Mouse (Mus musculus): ENCODE measurements around the gene Ficd. TPM values are rescaled to one million over a fixed set of nuclear protein-coding genes. Genes with fewer than 3 reads are reported as not detected.
A peak's percentile ranks its signal among the peaks of the same experiment; 100 is the strongest.
"Not testable (repeated sequence)": the region's sequence is repeated elsewhere in the genome, so short reads cannot be mapped to it uniquely, and the experiment has no call there.

The Ficd gene
- polyA plus RNA-seq, 1 experiment from 2014 or later: 6.8 TPM

GRCm38 (mm10) chr5:113781254-113781653 is 45.7 kb downstream of the Ficd start:
- TF ChIP-seq EP300 (IDR thresholded peaks at IDR 0.05) (no peak), CTCF (IDR thresholded peaks at IDR 0.05) (no peak)
- Histone ChIP-seq H3K4me2 (replicated peaks; ENCODE audit: low read depth, low read length) (no peak overlapping the region), H3K36me3 (ENCODE audit: insufficient read depth, low read length) (peaks cover 16% of the 10 kb centered on the region; the same call in 1 of the 2 replicates), H3K27ac (ENCODE audit: low read length) (no peak overlapping the region), H3K4me3 (ENCODE audit: low read depth, low read length) (no peak overlapping the region), H3K4me1 (ENCODE audit: insufficient read depth, low read depth, low read length) (no peaks in the 10 kb centered on the region), H3K9ac (replicated peaks; ENCODE audit: low read depth) (no peak overlapping the region), H3K27me3 (replicated peaks; ENCODE audit: insufficient read depth, low read length) (no peaks in the 10 kb centered on the region), H3K9me3 (ENCODE audit: low read length) (no peaks in the 10 kb centered on the region)
- no peak for DNase-seq (ENCODE audit: low spot score)
- WGBS: 80% methylated on average over 7 of the region's 7 CpGs
- no peak for ATAC-seq

- H3K36me3 ChIP-seq (ENCODE audit: insufficient read depth, low read length): peaks cover 9% of the 10 kb centered on the region; the same call in 1 of the 2 replicates
These were observed 46.3 kb downstream of the Ficd start for GRCm38 (mm10) chr5:113781875-113782274.

GRCm38 (mm10) chr5:113782624-113783023 is 47.0 kb downstream of the Ficd start:
- no peak for ATAC-seq
- Histone ChIP-seq H3K4me3 (ENCODE audit: low read depth, low read length) (no peak overlapping the region), H3K9ac (replicated peaks; ENCODE audit: low read depth) (no peak overlapping the region), H3K36me3 (ENCODE audit: insufficient read depth, low read length) (peaks cover 6% of the 10 kb centered on the region; the same call in 1 of the 2 replicates), H3K27me3 (replicated peaks; ENCODE audit: insufficient read depth, low read length) (no peaks in the 10 kb centered on the region), H3K4me2 (replicated peaks; ENCODE audit: low read depth, low read length) (no peak overlapping the region), H3K4me1 (ENCODE audit: insufficient read depth, low read depth, low read length) (no peaks in the 10 kb centered on the region), H3K27ac (ENCODE audit: low read length) (peak overlapping the region; percentile 62; the same call in 1 of the 2 replicates), H3K9me3 (ENCODE audit: low read length) (no peaks in the 10 kb centered on the region)
- TF ChIP-seq EP300 (IDR thresholded peaks at IDR 0.05) (no peak), CTCF (IDR thresholded peaks at IDR 0.05) (no peak)
- WGBS: 77% methylated on average over 7 of the region's 7 CpGs
- no peak for DNase-seq (ENCODE audit: low spot score)

More at GRCm38 (mm10) chr5:113781875-113782274, 46.3 kb downstream of the Ficd start:
- Histone ChIP-seq H3K9me3 (ENCODE audit: low read length) (no peaks in the 10 kb centered on the region), H3K4me1 (ENCODE audit: insufficient read depth, low read depth, low read length) (no peaks in the 10 kb centered on the region), H3K27me3 (replicated peaks; ENCODE audit: insufficient read depth, low read length) (no peaks in the 10 kb centered on the region), H3K9ac (replicated peaks; ENCODE audit: low read depth) (no peak overlapping the region), H3K27ac (ENCODE audit: low read length) (no peak overlapping the region), H3K4me3 (ENCODE audit: low read depth, low read length) (no peak overlapping the region), H3K4me2 (replicated peaks; ENCODE audit: low read depth, low read length) (no peak overlapping the region)
- DNase-seq (ENCODE audit: low spot score): no peak
- WGBS: 73% methylated on average over 7 of the region's 7 CpGs
- no peak for ATAC-seq
- TF ChIP-seq CTCF (IDR thresholded peaks at IDR 0.05): no peak
- no peak for TF ChIP-seq EP300 (IDR thresholded peaks at IDR 0.05)

- no peaks in the 10 kb centered on the region for H3K4me1 ChIP-seq (ENCODE audit: insufficient read depth, low read depth, low read length)
- no peaks in the 10 kb centered on the region for H3K27me3 ChIP-seq (replicated peaks; ENCODE audit: insufficient read depth, low read length)
- TF ChIP-seq EP300 (IDR thresholded peaks at IDR 0.05) (peak; percentile 37; the same call in 1 of the 2 replicates), CTCF (IDR thresholded peaks at IDR 0.05) (no peak)
- H3K36me3 ChIP-seq (ENCODE audit: insufficient read depth, low read length): 0 out of 2 replicates have a peak, but pooled peaks cover under 1% of the 10 kb centered on the region
- 7% methylated on average over 12 of the region's 12 CpGs for WGBS
- ATAC-seq: peak; percentile 76
- no peaks in the 10 kb centered on the region for H3K9me3 ChIP-seq (ENCODE audit: low read length)
- H3K4me3 ChIP-seq (ENCODE audit: low read depth, low read length): no peak overlapping the region
- DNase-seq (ENCODE audit: low spot score): peak; percentile 75
- H3K4me2 ChIP-seq (replicated peaks; ENCODE audit: low read depth, low read length): 0 out of 2 replicates have a peak overlapping the region, but pooled peaks have one; percentile 3
- H3K9ac ChIP-seq (replicated peaks; ENCODE audit: low read depth): no peak overlapping the region
- peak overlapping the region; percentile 62; the same call in 1 of the 2 replicates for H3K27ac ChIP-seq (ENCODE audit: low read length)
These were observed 48.0 kb downstream of the Ficd start for GRCm38 (mm10) chr5:113783581-113784001.

DNA sequence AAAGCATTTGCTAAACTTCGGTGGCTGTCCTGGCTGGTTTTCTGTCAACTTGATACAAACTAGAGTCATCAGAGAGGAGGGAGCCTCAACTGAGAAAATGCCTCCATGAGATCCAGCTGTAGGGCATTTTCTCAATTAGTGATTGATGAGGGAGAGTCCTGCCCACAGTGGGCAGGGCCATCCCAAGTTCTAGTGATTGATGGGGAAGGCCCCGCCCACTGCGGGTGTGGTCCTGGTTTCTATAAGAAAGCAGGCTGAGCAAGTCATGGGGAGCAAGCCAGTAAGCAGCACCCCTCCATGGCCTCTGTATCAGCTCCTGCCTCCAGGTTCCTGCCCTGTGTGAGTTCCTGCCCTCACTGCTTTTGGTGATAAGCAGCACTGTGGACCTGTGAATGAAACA is 48.5 kb downstream of the Ficd start:
- H3K27me3 ChIP-seq (replicated peaks; ENCODE audit: insufficient read depth, low read length); H3K9ac ChIP-seq (replicated peaks; ENCODE audit: low read depth); H3K9me3 ChIP-seq (ENCODE audit: low read length); H3K4me1 ChIP-seq (ENCODE audit: insufficient read depth, low read depth, low read length); H3K36me3 ChIP-seq (ENCODE audit: insufficient read depth, low read length); H3K4me2 ChIP-seq (replicated peaks; ENCODE audit: low read depth, low read length); H3K4me3 ChIP-seq (ENCODE audit: low read depth, low read length): not testable (repeated sequence)
- H3K27ac ChIP-seq (ENCODE audit: low read length): 0 out of 2 replicates have a peak overlapping the region, but pooled peaks have one; percentile 62
- WGBS: 26% methylated on average over 3 of the region's 3 CpGs
- DNase-seq (ENCODE audit: low spot score) (peak; percentile 40), ATAC-seq (peak; percentile 20; the same call in 1 of the 2 replicates)

DNA sequence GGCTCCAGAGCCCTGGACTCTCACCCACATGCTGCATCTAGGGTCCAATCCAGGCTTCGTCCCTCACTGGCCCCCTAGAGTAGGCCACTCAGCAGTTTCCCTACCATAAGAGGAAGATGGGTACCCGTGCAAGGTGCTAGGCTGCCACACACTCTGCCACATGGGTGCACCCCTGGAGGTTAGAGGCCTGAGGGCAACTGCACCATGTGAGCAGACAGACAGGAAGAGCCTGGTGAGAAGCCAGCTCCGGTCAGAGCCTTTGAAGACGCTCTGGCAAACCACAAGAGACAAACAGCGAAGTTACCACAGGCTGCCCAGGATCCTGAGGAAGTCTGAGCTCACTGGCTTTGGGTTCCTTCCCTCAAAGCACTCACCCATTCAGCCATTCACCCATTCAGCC is 51.4 kb downstream of the Ficd start:
- no peak for DNase-seq (ENCODE audit: low spot score)
- no peak for ATAC-seq
- H3K9me3 ChIP-seq (ENCODE audit: low read length): no peaks in the 10 kb centered on the region
- TF ChIP-seq CTCF (IDR thresholded peaks at IDR 0.05) (no peak), EP300 (IDR thresholded peaks at IDR 0.05) (no peak)
- 75% methylated on average over 5 of the region's 5 CpGs for WGBS
- H3K27me3 ChIP-seq (replicated peaks; ENCODE audit: insufficient read depth, low read length): no peaks in the 10 kb centered on the region
- H3K36me3 ChIP-seq (ENCODE audit: insufficient read depth, low read length): no peaks in the 10 kb centered on the region
- no peak overlapping the region for H3K4me3 ChIP-seq (ENCODE audit: low read depth, low read length)
- peaks cover 3% of the 10 kb centered on the region; the same call in 1 of the 2 replicates for H3K4me1 ChIP-seq (ENCODE audit: insufficient read depth, low read depth, low read length)
- no peak overlapping the region for H3K27ac ChIP-seq (ENCODE audit: low read length)
- H3K9ac ChIP-seq (replicated peaks; ENCODE audit: low read depth): no peak overlapping the region
- H3K4me2 ChIP-seq (replicated peaks; ENCODE audit: low read depth, low read length): no peak overlapping the region

Data from lung, postnatal 0 days (tissue).